Mouse (Mus musculus) liver, adult 2 months (tissue): ENCODE measurements around the gene Trappc2l.

Source experiments
- CTCF ChIP-seq: fragments of 200-500 bp; IDR thresholded peaks from 2 replicates; pipeline ENCODE4 v1.5.1; 2011; ENCODE audit warnings: low read depth, low read length, control low read depth
- POLR2A ChIP-seq: fragments of 200-500 bp; IDR thresholded peaks from 2 replicates; pipeline ENCODE4 v1.6.1; 2011; ENCODE audit warnings: low read length, control low read depth; ENCODE audit not compliant: insufficient read depth; ENCODE audit errors: extremely low read depth

GRCm38 (mm10) chr8:122629388-122629787 is 17.9 kb downstream of the Trappc2l start:
- no peak for TF ChIP-seq CTCF
- TF ChIP-seq POLR2A: no peak
